Mouse (Mus musculus) ES-E14 (cell line): ENCODE results near the gene Pld4. TPM values are rescaled to one million over a fixed set of nuclear protein-coding genes. Genes with fewer than 3 reads are reported as not detected.

Experiments used
- DNase-seq: peaks from one replicate; pipeline ENCODE4 v3.0.0-alpha.2; 2013; ENCODE audit warnings: low read depth, low spot score
- H3K27ac ChIP-seq: 2 replicates; pipeline ENCODE4 v1.5.1; 2012; ENCODE audit warnings: low read depth, mild to moderate bottlenecking, low read length, moderate library complexity, mixed read lengths; ENCODE audit not compliant: poor library complexity, insufficient read depth, severe bottlenecking
- H3K36me3 ChIP-seq: 2 replicates; pipeline ENCODE4 v1.6.1; 2012; ENCODE audit warnings: mild to moderate bottlenecking, low read length, moderate library complexity, mixed read lengths; ENCODE audit not compliant: control insufficient read depth, poor library complexity, insufficient read depth, severe bottlenecking
- H3K4me1 ChIP-seq, 2 experiments: fragments of 150-350 bp in 1 of 2; sonication (generic) in 1 of 2; 2 replicates each; pipeline ENCODE4 v1.6.1; 2012; ENCODE audit warnings: low read length in 2 of 2, mild to moderate bottlenecking in 1 of 2, mixed read lengths in 1 of 2; ENCODE audit not compliant: control insufficient read depth in 2 of 2, insufficient read depth in 2 of 2, poor library complexity in 1 of 2
- H3K4me3 ChIP-seq, 2 experiments: fragments of 150-350 bp in 1 of 2; sonication (generic) in 1 of 2; 2 replicates each; pipeline ENCODE4 v1.5.1; 2012; ENCODE audit warnings: low read length in 2 of 2, low read depth in 1 of 2, mild to moderate bottlenecking in 1 of 2, mixed read lengths in 1 of 2; ENCODE audit not compliant: insufficient read depth in 1 of 2, poor library complexity in 1 of 2, severe bottlenecking in 1 of 2
- H3K9ac ChIP-seq: 2 replicates; pipeline ENCODE4 v1.6.1; 2012; ENCODE audit warnings: low read depth, mild to moderate bottlenecking, low read length, mixed read lengths; ENCODE audit not compliant: poor library complexity, insufficient read depth, severe bottlenecking
- H3K9me3 ChIP-seq: fragments of 150-350 bp; sonication (generic); 2 replicates; pipeline ENCODE4 v1.6.1; 2012; ENCODE audit warnings: low read depth, mild to moderate bottlenecking, low read length; ENCODE audit not compliant: control insufficient read depth, insufficient read depth
- CHD2 ChIP-seq: IDR thresholded peaks from 2 replicates; pipeline ENCODE4 v1.6.1; 2014; ENCODE audit warnings: mild to moderate bottlenecking, low read depth, low read length, inconsistent platforms
- HCFC1 ChIP-seq: IDR thresholded peaks from 2 replicates; pipeline ENCODE4 v1.6.1; 2012; ENCODE audit warnings: low read length, inconsistent platforms, borderline replicate concordance; ENCODE audit not compliant: insufficient read depth
- MAFK ChIP-seq: IDR thresholded peaks from 2 replicates; pipeline ENCODE4 v1.6.1; 2014; ENCODE audit warnings: mild to moderate bottlenecking, low read depth, low read length, inconsistent platforms; ENCODE audit not compliant: insufficient read depth
- ZC3H11A ChIP-seq: IDR thresholded peaks from 2 replicates; pipeline ENCODE4 v1.6.1; 2012; ENCODE audit warnings: low read depth, mild to moderate bottlenecking, inconsistent platforms, low read length, borderline replicate concordance
- ZNF384 ChIP-seq: IDR thresholded peaks from 2 replicates; pipeline ENCODE4 v1.6.1; 2012; ENCODE audit warnings: low read depth, low read length, inconsistent platforms
- in situ Hi-C, 2 experiments: fragments of 600-800 bp; cut with MboI; formaldehyde crosslinking; loops; one replicate each; pipeline ENCODE4 v1.15.1; 2025; ENCODE audit warnings: low sequenced_read_pairs in 2 of 2, inconsistent platforms in 1 of 2; ENCODE audit not compliant: unreplicated experiment in 2 of 2
- total RNA-seq: library from RNA; depleted of rRNA; stranded (reverse); fragments of 300-350 nt; gene quantifications from 2 replicates; pipeline ENCODE4 v1.2.3, GENCODE M21; 2012

Pld4 gene
- total RNA-seq, 1 experiment = 2.4 TPM

DNA sequence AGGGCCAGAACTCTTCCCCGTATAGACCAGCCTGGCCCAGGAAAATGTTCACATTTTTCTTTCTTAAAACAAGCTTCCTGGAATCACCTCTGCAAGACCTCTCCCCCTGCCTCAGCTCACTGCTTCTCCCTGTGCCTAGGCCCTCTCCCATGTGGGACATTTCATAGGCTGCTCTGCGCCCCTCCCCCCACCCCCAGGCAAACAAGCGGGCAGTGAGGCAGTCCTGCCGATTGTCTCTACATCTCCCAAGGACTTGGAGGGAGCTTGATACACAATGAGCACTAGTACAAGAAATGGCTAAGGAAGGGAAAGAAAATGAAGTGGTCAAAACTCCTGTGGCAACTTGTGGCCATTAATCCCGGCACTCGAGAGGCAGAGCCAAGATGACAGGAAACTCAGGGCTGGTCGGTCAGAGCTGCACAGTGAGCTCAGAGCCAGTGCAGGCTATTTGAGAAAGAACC, 33.9 kb downstream of the Pld4 start:
- no peaks in the 10 kb centered on the region for H3K36me3 ChIP-seq
- in situ Hi-C loops = no loop called here
- TF ChIP-seq ZC3H11A (no peak), MAFK (no peak), ZNF384 (no peak), CHD2 (no peak), HCFC1 (no peak)
- H3K27ac ChIP-seq = peak overlapping the region; percentile 55
- H3K9me3 ChIP-seq = no peaks in the 10 kb centered on the region
- peak overlapping the region; percentile 45 to 57 for H3K4me3 ChIP-seq
- no peak for DNase-seq
- peak overlapping the region; percentile 66; the same call in 1 of the 2 replicates for H3K9ac ChIP-seq
- peaks cover 4 to 45% of the 10 kb centered on the region in 2 experiments; a peak in 3 of 4 replicates for H3K4me1 ChIP-seq

GRCm38 (mm10) chr12:112794998-112795397, 34.5 kb downstream of the Pld4 start:
- DNase-seq = no peak
- TF ChIP-seq HCFC1 (no peak), CHD2 (no peak), ZC3H11A (no peak), MAFK (no peak), ZNF384 (no peak)
- Histone ChIP-seq H3K36me3 (no peaks in the 10 kb centered on the region), H3K9ac (peak overlapping the region; percentile 66), H3K9me3 (no peaks in the 10 kb centered on the region), H3K4me1 (peaks cover 4 to 49% of the 10 kb centered on the region in 2 experiments; a peak in 3 of 4 replicates), H3K4me3 (peak overlapping the region; percentile 45 to 57), H3K27ac (0 out of 2 replicates have a peak overlapping the region, but pooled peaks have one; percentile 11)
- in situ Hi-C loops = no loop called here

GRCm38 (mm10) chr12:112795466-112796104, 35.1 kb downstream of the Pld4 start:
- Histone ChIP-seq H3K4me1 (peaks cover 4 to 53% of the 10 kb centered on the region in 2 experiments; a peak in 3 of 4 replicates), H3K9ac (peak overlapping the region; percentile 66), H3K9me3 (no peaks in the 10 kb centered on the region), H3K27ac (no peak overlapping the region; the same call in 1 of the 2 replicates), H3K36me3 (no peaks in the 10 kb centered on the region), H3K4me3 (peak overlapping the region; percentile 45 to 57)
- DNase-seq = peak; percentile 42
- in situ Hi-C loops = no loop called here
- no peak for TF ChIP-seq MAFK
- TF ChIP-seq ZC3H11A = no peak
- TF ChIP-seq HCFC1 = no peak
- no peak for TF ChIP-seq CHD2
- no peak for TF ChIP-seq ZNF384

DNA sequence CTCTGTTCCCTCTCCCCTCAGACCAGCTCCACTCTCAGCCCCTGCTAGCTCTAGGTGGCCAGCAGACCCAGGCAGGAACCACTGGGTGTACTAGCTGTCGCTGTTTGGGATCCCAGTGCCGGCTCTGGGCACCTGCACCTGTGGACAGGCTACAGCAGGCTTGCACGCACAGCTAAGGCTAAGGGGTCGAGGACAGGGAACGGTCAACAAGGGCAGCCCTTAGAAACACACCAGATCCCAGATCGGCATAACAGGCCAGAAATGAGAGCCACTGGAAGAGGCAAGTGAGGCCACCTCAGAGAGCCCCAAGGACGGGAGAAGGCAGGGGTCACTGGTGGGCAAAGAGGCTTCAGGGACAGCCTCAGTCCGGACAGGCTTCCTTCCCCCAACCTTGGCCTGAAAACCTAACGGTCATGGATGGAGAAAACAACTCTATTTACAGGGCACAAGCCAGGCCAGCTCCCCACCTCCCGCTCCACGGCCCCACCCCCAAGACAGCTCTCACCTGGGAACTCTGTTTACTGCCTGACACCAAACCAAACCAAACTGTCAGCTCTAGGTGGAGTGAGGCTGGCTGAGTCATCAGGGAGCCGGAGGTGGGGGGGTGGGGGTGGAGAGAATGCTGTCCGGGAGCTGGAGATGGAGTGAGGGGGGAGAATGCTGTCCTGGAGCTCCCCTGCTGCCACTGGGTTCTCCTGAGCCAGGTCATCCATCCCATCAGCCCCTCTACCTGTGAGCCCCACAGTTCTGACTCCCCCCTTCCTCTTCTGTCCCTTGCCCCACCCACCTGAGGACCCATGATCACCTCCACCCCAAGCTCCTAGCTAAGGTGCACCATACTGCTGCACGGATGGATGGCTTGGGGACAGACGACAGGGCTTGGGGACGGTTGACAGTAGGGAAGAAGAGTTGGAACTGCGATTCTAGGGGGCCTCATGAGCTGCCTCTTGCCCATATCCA, 36.4 kb downstream of the Pld4 start:
- H3K4me1 ChIP-seq = peaks cover 4 to 53% of the 10 kb centered on the region in 2 experiments; a peak in 3 of 4 replicates
- H3K36me3 ChIP-seq = no peaks in the 10 kb centered on the region
- no peaks in the 10 kb centered on the region for H3K9me3 ChIP-seq
- H3K9ac ChIP-seq = no peak overlapping the region; the same call in 1 of the 2 replicates
- no peak overlapping the region for H3K4me3 ChIP-seq
- DNase-seq = no peak
- in situ Hi-C loops = no loop called here
- no peak overlapping the region for H3K27ac ChIP-seq
- TF ChIP-seq HCFC1 = no peak
- TF ChIP-seq CHD2 = no peak
- no peak for TF ChIP-seq MAFK
- no peak for TF ChIP-seq ZNF384
- no peak for TF ChIP-seq ZC3H11A
